Mouse (Mus musculus) adrenal gland, postnatal 36 days (tissue): ENCODE data around the gene Shbg. TPM values are rescaled to one million over a fixed set of nuclear protein-coding genes. Genes with fewer than 3 reads are reported as not detected.

Experiments used
- microRNA-seq: library from miRNA; unstranded; fragments of <30 nt; microRNA quantifications from one replicate; pipeline ENCODE4 v1.2.0, GENCODE M21; 2021
- total RNA-seq, 2 experiments: library from RNA; stranded (reverse); gene quantifications; 2 replicates each; pipeline ENCODE4 v1.2.3; 2021

Gene Shbg
- total RNA-seq, 2 experiments from 2014 or later, result not detected

Small RNAs within 50 kb of the gene (microRNA-seq; reads per million reads assigned to microRNA genes)
- 5.5 reads per million, percentile 15 among the genes with 10 or more reads in this experiment for gene Mir1934
- not detected for gene Mir467f

Other genes with a start within 250 kb of the Shbg start
- 100 to 1,000 TPM in 1 of 2 experiments, 10 to 100 TPM in 1; 78.6 to 119 TPM for gene Chd3, start 248.5 kb downstream of the Shbg start, total RNA-seq
- 100 to 1,000 TPM; 132 to 158 TPM for gene Naa38, start 222.4 kb downstream of the Shbg start, total RNA-seq
- gene Cyb5d1, start 222.3 kb downstream of the Shbg start, total RNA-seq, result 10 to 100 TPM; 49.0 to 50.9 TPM
- gene Tmem88, start 219.7 kb downstream of the Shbg start, total RNA-seq, result 10 to 100 TPM; 13.4 to 17.8 TPM
- 10 to 100 TPM; 31.8 to 48.0 TPM for gene Kdm6b, start 204.2 kb downstream of the Shbg start, total RNA-seq
- under 1 TPM; 0.10 to 0.30 TPM for gene Dnah2, start 68.8 kb downstream of the Shbg start, total RNA-seq
- 1 to 10 TPM in 1 of 2 experiments, under 1 TPM in 1; 0.66 to 1.1 TPM for gene Efnb3, start 57.7 kb downstream of the Shbg start, total RNA-seq
- gene Wrap53, start 37.6 kb downstream of the Shbg start, total RNA-seq, result 1 to 10 TPM; 9.2 to 9.7 TPM
- gene Trp53, start 37.5 kb downstream of the Shbg start, total RNA-seq, result 10 to 100 TPM; 63.3 to 64.7 TPM
- gene Atp1b2, start 12.0 kb downstream of the Shbg start, total RNA-seq, result 10 to 100 TPM; 28.5 to 45.4 TPM
- 10 to 100 TPM in 1 of 2 experiments, 1 to 10 TPM in 1; 5.7 to 11.3 TPM for gene Sat2, start 4.1 kb upstream of the Shbg start, total RNA-seq
- 10 to 100 TPM; 80.5 to 88.4 TPM for gene Fxr2, start 15.1 kb upstream of the Shbg start, total RNA-seq
- gene Sox15, start 37.4 kb upstream of the Shbg start, total RNA-seq, result not detected
- gene Mpdu1, start 44.7 kb upstream of the Shbg start, total RNA-seq, result 100 to 1,000 TPM in 1 of 2 experiments, 10 to 100 TPM in 1; 91.4 to 126 TPM
- 10 to 100 TPM; 20.1 to 28.6 TPM for gene Cd68, start 48.2 kb upstream of the Shbg start, total RNA-seq
- gene Eif4a1, start 54.5 kb upstream of the Shbg start, total RNA-seq, result 100 to 1,000 TPM; 678 to 712 TPM
- gene Senp3, start 64.2 kb upstream of the Shbg start, total RNA-seq, result 10 to 100 TPM; 70.6 to 80.4 TPM
- gene Tnfsf13, start 67.9 kb upstream of the Shbg start, total RNA-seq, result 1 to 10 TPM; 1.7 to 2.5 TPM
- gene Tnfsf12, start 77.9 kb upstream of the Shbg start, total RNA-seq, result 10 to 100 TPM; 21.5 to 22.9 TPM
- 1 to 10 TPM; 4.0 to 4.9 TPM for gene Tnfsfm13, start 78.2 kb upstream of the Shbg start, total RNA-seq
- gene Polr2a, start 140.7 kb upstream of the Shbg start, total RNA-seq, result 10 to 100 TPM; 86.4 to 90.3 TPM
- gene Slc35g3, start 144.1 kb upstream of the Shbg start, total RNA-seq, result not detected
- gene Zbtb4, start 148.0 kb upstream of the Shbg start, total RNA-seq, result 10 to 100 TPM; 57.7 to 63.8 TPM
- gene Chrnb1, start 178.0 kb upstream of the Shbg start, total RNA-seq, result 1 to 10 TPM; 1.1 to 1.8 TPM
- 1 to 10 TPM; 3.9 to 8.6 TPM for gene Fgf11, start 184.0 kb upstream of the Shbg start, total RNA-seq
- gene Tmem102, start 187.7 kb upstream of the Shbg start, total RNA-seq, result under 1 TPM; 0.17 to 0.26 TPM
- not detected for gene Gm39566, start 197.4 kb upstream of the Shbg start, total RNA-seq
- gene Spem2, start 200.6 kb upstream of the Shbg start, total RNA-seq, result not detected
- gene Spem1, start 204.3 kb upstream of the Shbg start, total RNA-seq, result not detected
- 10 to 100 TPM; 14.4 to 22.3 TPM for gene Nlgn2, start 219.9 kb upstream of the Shbg start, total RNA-seq
- gene Tmem256, start 220.6 kb upstream of the Shbg start, total RNA-seq, result 100 to 1,000 TPM; 144 to 166 TPM
- 10 to 100 TPM; 49.3 to 50.4 TPM for gene Plscr3, start 228.5 kb upstream of the Shbg start, total RNA-seq
- gene Tnk1, start 240.8 kb upstream of the Shbg start, total RNA-seq, result not detected